Mouse (Mus musculus) erythroblast, embryonic 14.5 days (primary cell): ENCODE results near the gene Xxylt1.

Experiments
- GATA1 ChIP-seq: IDR thresholded peaks from 2 replicates; pipeline ENCODE4 v1.6.1; 2012; ENCODE audit warnings: low read length, inconsistent platforms, mixed read lengths
- TAL1 ChIP-seq: IDR thresholded peaks from 3 replicates; pipeline ENCODE4 v1.6.1; 2012; ENCODE audit warnings: low read length, inconsistent platforms, mixed read lengths

DNA sequence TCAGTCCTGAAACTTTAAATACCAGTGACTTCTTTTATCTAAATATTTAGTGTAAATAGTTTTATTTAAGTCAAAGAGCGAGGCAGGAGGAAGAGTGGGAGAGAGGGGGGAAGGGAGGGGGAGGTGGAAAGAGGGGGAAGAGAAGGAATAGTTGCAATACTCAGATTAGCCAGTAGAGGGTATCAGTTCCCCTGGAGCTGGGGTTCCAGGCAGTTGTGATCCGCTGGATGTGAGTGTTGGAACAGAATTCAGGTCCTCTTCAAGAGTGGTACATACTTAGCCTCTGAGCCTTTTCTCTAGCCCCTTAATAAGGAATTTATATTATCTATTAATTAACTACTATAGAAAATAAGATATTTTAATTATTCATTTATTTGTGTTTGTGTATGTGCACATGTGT, 140.5 kb downstream of the Xxylt1 start:
- TF ChIP-seq TAL1 (no peak), GATA1 (no peak)
